Mouse (Mus musculus): ENCODE data around the gene 4930564D02Rik. TPM values are rescaled to one million over a fixed set of nuclear protein-coding genes. Genes with fewer than 3 reads are reported as not detected.

The 4930564D02Rik gene
- not detected for total RNA-seq (2023)

GRCm38 (mm10) chr3:105066544-105066943 is at the start of gene 4930564D02Rik:
4930564D02Rik (plus strand) TSS chr3:105066844.

GRCm38 (mm10) chr3:105052937-105053697 is 13.5 kb upstream of the 4930564D02Rik start, which contains the start of gene Cttnbp2nl:
Cttnbp2nl (minus strand) TSS chr3:105053146.

Other genes with a start within 250 kb of the 4930564D02Rik start
- gene Mov10, start 248.3 kb upstream of the 4930564D02Rik start, total RNA-seq (2023) = 36.7 TPM
- gene St7l, start 202.8 kb upstream of the 4930564D02Rik start, total RNA-seq (2023) = 25.7 TPM
- 176 TPM for gene Capza1, start 202.3 kb upstream of the 4930564D02Rik start, total RNA-seq (2023)
- not detected for gene Wnt2b, start 104.9 kb upstream of the 4930564D02Rik start, total RNA-seq (2023)
- 0.43 TPM for gene Cttnbp2nl, start 13.7 kb upstream of the 4930564D02Rik start, total RNA-seq (2023)

All from CD8-positive naive resting alpha-beta T cell, adult 57 days (primary cell).